Mouse (Mus musculus): ENCODE measurements around the gene Cblb. TPM values are rescaled to one million over a fixed set of nuclear protein-coding genes. Genes with fewer than 3 reads are reported as not detected.

The Cblb gene
- polyA plus RNA-seq, 1 experiment, result 6.8 TPM

- Histone ChIP-seq H3K79me3 (ENCODE audit: low read depth) (no peaks in the 10 kb centered on the region), H3K4me3 (ENCODE audit: insufficient read depth, poor library complexity, severe bottlenecking) (no peak overlapping the region), H3K36me3 (ENCODE audit: control insufficient read depth, insufficient read depth) (peaks cover 58% of the 10 kb centered on the region), H3K79me2 (ENCODE audit: control insufficient read depth, insufficient read depth) (no peaks in the 10 kb centered on the region), H3K27me3 (ENCODE audit: control insufficient read depth, insufficient read depth, insufficient read length) (no peaks in the 10 kb centered on the region), H3ac (ENCODE audit: control insufficient read depth, insufficient read length, low read depth) (no peak overlapping the region)
- no peak for TF ChIP-seq FOSL1 (IDR thresholded peaks at IDR 0.05; ENCODE audit: insufficient read depth, low read length, poor library complexity, severe bottlenecking)
- TF ChIP-seq MYOG (IDR thresholded peaks at IDR 0.05; ENCODE audit: control insufficient read depth, extremely low read depth, insufficient read length), result no peak
- TF ChIP-seq MYOD1 (IDR thresholded peaks at IDR 0.05; ENCODE audit: control insufficient read depth, insufficient read length, low read depth), result no peak
- no peak for TF ChIP-seq CEBPB (IDR thresholded peaks at IDR 0.05; ENCODE audit: low read depth)
- TF ChIP-seq MAX (IDR thresholded peaks at IDR 0.05), result no peak
- TF ChIP-seq CTCF (IDR thresholded peaks at IDR 0.05; ENCODE audit: control insufficient read depth, insufficient read depth, insufficient read length), result no peak
- no peak for TF ChIP-seq USF1 (IDR thresholded peaks at IDR 0.05; ENCODE audit: low read depth)
These were observed 113.8 kb downstream of the Cblb start for GRCm38 (mm10) chr16:52144792-52145191.

GRCm38 (mm10) chr16:52145552-52145951 lies 114.5 kb downstream of the Cblb start:
- no peaks in the 10 kb centered on the region for H3K79me2 ChIP-seq (ENCODE audit: control insufficient read depth, insufficient read depth)
- H3ac ChIP-seq (ENCODE audit: control insufficient read depth, insufficient read length, low read depth), result no peak overlapping the region
- H3K4me3 ChIP-seq (ENCODE audit: insufficient read depth, poor library complexity, severe bottlenecking), result no peak overlapping the region
- no peaks in the 10 kb centered on the region for H3K79me3 ChIP-seq (ENCODE audit: low read depth)
- no peaks in the 10 kb centered on the region for H3K27me3 ChIP-seq (ENCODE audit: control insufficient read depth, insufficient read depth, insufficient read length)
- H3K36me3 ChIP-seq (ENCODE audit: control insufficient read depth, insufficient read depth), result peaks cover 52% of the 10 kb centered on the region
- TF ChIP-seq MYOG (IDR thresholded peaks at IDR 0.05; ENCODE audit: control insufficient read depth, extremely low read depth, insufficient read length), result no peak
- no peak for TF ChIP-seq USF1 (IDR thresholded peaks at IDR 0.05; ENCODE audit: low read depth)
- no peak for TF ChIP-seq MAX (IDR thresholded peaks at IDR 0.05)
- no peak for TF ChIP-seq CEBPB (IDR thresholded peaks at IDR 0.05; ENCODE audit: low read depth)
- TF ChIP-seq MYOD1 (IDR thresholded peaks at IDR 0.05; ENCODE audit: control insufficient read depth, insufficient read length, low read depth), result no peak
- no peak for TF ChIP-seq CTCF (IDR thresholded peaks at IDR 0.05; ENCODE audit: control insufficient read depth, insufficient read depth, insufficient read length)
- no peak for TF ChIP-seq FOSL1 (IDR thresholded peaks at IDR 0.05; ENCODE audit: insufficient read depth, low read length, poor library complexity, severe bottlenecking)

- TF ChIP-seq MYOG (IDR thresholded peaks at IDR 0.05; ENCODE audit: control insufficient read depth, extremely low read depth, insufficient read length) (no peak), CEBPB (IDR thresholded peaks at IDR 0.05; ENCODE audit: low read depth) (no peak), MAX (IDR thresholded peaks at IDR 0.05) (no peak), FOSL1 (IDR thresholded peaks at IDR 0.05; ENCODE audit: insufficient read depth, low read length, poor library complexity, severe bottlenecking) (no peak), CTCF (IDR thresholded peaks at IDR 0.05; ENCODE audit: control insufficient read depth, insufficient read depth, insufficient read length) (no peak), MYOD1 (IDR thresholded peaks at IDR 0.05; ENCODE audit: control insufficient read depth, insufficient read length, low read depth) (no peak), USF1 (IDR thresholded peaks at IDR 0.05; ENCODE audit: low read depth) (no peak)
- Histone ChIP-seq H3K4me3 (ENCODE audit: insufficient read depth, poor library complexity, severe bottlenecking) (no peak overlapping the region), H3K27me3 (ENCODE audit: control insufficient read depth, insufficient read depth, insufficient read length) (no peaks in the 10 kb centered on the region), H3K36me3 (ENCODE audit: control insufficient read depth, insufficient read depth) (peaks cover 42% of the 10 kb centered on the region), H3ac (ENCODE audit: control insufficient read depth, insufficient read length, low read depth) (no peak overlapping the region), H3K79me2 (ENCODE audit: control insufficient read depth, insufficient read depth) (no peaks in the 10 kb centered on the region), H3K79me3 (ENCODE audit: low read depth) (no peaks in the 10 kb centered on the region)
These were observed 116.1 kb downstream of the Cblb start for GRCm38 (mm10) chr16:52146976-52147696.

- no peaks in the 10 kb centered on the region for H3K27me3 ChIP-seq (ENCODE audit: control insufficient read depth, insufficient read depth, insufficient read length)
- H3K36me3 ChIP-seq (ENCODE audit: control insufficient read depth, insufficient read depth), result peaks cover 39% of the 10 kb centered on the region
- H3K4me3 ChIP-seq (ENCODE audit: insufficient read depth, poor library complexity, severe bottlenecking), result no peak overlapping the region
- no peaks in the 10 kb centered on the region for H3K79me3 ChIP-seq (ENCODE audit: low read depth)
- TF ChIP-seq CTCF (IDR thresholded peaks at IDR 0.05; ENCODE audit: control insufficient read depth, insufficient read depth, insufficient read length) (no peak), MAX (IDR thresholded peaks at IDR 0.05) (no peak)
- no peak overlapping the region for H3ac ChIP-seq (ENCODE audit: control insufficient read depth, insufficient read length, low read depth)
- no peaks in the 10 kb centered on the region for H3K79me2 ChIP-seq (ENCODE audit: control insufficient read depth, insufficient read depth)
These were observed 117.0 kb downstream of the Cblb start for GRCm38 (mm10) chr16:52148041-52148440.

DNA sequence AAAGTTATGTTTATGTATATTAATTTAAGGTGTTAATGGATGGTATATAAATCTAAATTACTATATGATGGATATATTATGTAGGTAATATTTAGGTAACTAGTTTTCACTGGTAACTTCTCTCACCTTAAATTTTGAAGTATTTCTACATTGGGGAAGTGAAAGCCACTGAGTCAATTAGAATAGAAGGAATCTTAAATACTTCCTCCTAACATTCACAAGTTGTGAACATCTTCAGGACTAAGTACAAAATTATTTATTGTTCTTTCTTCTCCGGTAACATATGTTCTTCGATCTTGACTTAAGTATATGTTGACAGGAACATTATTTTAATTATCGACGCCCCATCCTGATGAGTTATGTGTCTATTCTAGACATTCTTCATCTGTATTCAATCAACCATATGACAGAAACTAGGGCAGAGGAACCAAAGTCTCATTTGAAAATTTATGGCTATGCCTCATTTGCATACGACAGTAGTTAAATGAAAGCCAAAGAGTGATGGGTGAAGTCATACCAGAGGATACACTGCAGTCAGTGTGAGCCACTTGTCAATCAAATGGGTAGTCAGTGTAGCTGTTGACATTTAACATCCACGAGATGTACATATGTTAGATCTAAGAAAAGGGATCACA lies 118.2 kb downstream of the Cblb start:
- TF ChIP-seq CTCF (IDR thresholded peaks at IDR 0.05; ENCODE audit: control insufficient read depth, insufficient read depth, insufficient read length), result no peak
- TF ChIP-seq USF1 (IDR thresholded peaks at IDR 0.05; ENCODE audit: low read depth), result no peak
- no peak for TF ChIP-seq FOSL1 (IDR thresholded peaks at IDR 0.05; ENCODE audit: insufficient read depth, low read length, poor library complexity, severe bottlenecking)
- no peak for TF ChIP-seq MYOD1 (IDR thresholded peaks at IDR 0.05; ENCODE audit: control insufficient read depth, insufficient read length, low read depth)
- no peak for TF ChIP-seq CEBPB (IDR thresholded peaks at IDR 0.05; ENCODE audit: low read depth)
- TF ChIP-seq MAX (IDR thresholded peaks at IDR 0.05), result no peak
- TF ChIP-seq MYOG (IDR thresholded peaks at IDR 0.05; ENCODE audit: control insufficient read depth, extremely low read depth, insufficient read length), result no peak
- Histone ChIP-seq H3K4me3 (ENCODE audit: insufficient read depth, poor library complexity, severe bottlenecking) (no peak overlapping the region), H3ac (ENCODE audit: control insufficient read depth, insufficient read length, low read depth) (no peak overlapping the region), H3K27me3 (ENCODE audit: control insufficient read depth, insufficient read depth, insufficient read length) (no peaks in the 10 kb centered on the region), H3K79me2 (ENCODE audit: control insufficient read depth, insufficient read depth) (no peaks in the 10 kb centered on the region), H3K36me3 (ENCODE audit: control insufficient read depth, insufficient read depth) (peaks cover 28% of the 10 kb centered on the region), H3K79me3 (ENCODE audit: low read depth) (no peaks in the 10 kb centered on the region)
